Mouse (Mus musculus) MEL (cell line): ENCODE data around the gene Gm37240.

ENCODE experiments used
- CTCF ChIP-seq, 3 experiments: IDR thresholded peaks in 2 of 3; conservative IDR thresholded peaks in 1 of 3; 2 replicates each; pipeline ENCODE4 v1.5.1; 2011 to 2012; ENCODE audit warnings: low read length in 3 of 3, low read depth in 2 of 3, mild to moderate bottlenecking in 2 of 3, improper control_type of control experiment in 1 of 3, inconsistent platforms in 1 of 3, mixed read lengths in 1 of 3, moderate library complexity in 1 of 3; ENCODE audit not compliant: control insufficient read depth in 1 of 3, insufficient read depth in 1 of 3, poor library complexity in 1 of 3, severe bottlenecking in 1 of 3
- GATA1 ChIP-seq: IDR thresholded peaks from 2 replicates; pipeline ENCODE4 v1.6.1; 2011; ENCODE audit warnings: low read depth, low read length, improper control_type of control experiment
- KAT2A ChIP-seq: conservative IDR thresholded peaks from 2 replicates; pipeline ENCODE4 v1.6.1; 2012; ENCODE audit warnings: low read depth, low read length, improper control_type of control experiment, inconsistent platforms
- MYC ChIP-seq: IDR thresholded peaks from 2 replicates; pipeline ENCODE4 v1.6.1; 2011; ENCODE audit warnings: low read depth, mild to moderate bottlenecking, low read length, improper control_type of control experiment, moderate library complexity
- POLR2A ChIP-seq, 2 experiments: IDR thresholded peaks; 2 replicates each; pipeline ENCODE4 v1.6.1; 2011 to 2012; ENCODE audit warnings: low read length in 2 of 2, mild to moderate bottlenecking in 2 of 2, control low read depth in 1 of 2, improper control_type of control experiment in 1 of 2, low read depth in 1 of 2, moderate library complexity in 1 of 2; ENCODE audit not compliant: control insufficient read depth in 1 of 2, insufficient read depth in 1 of 2, poor library complexity in 1 of 2
- RCOR1 ChIP-seq: IDR thresholded peaks from 2 replicates; pipeline ENCODE4 v1.6.1; 2012; ENCODE audit warnings: low read depth, mild to moderate bottlenecking, inconsistent platforms, low read length, improper control_type of control experiment
- TCF12 ChIP-seq: IDR thresholded peaks from 2 replicates; pipeline ENCODE4 v1.6.1; 2014; ENCODE audit warnings: low read depth, mild to moderate bottlenecking, inconsistent platforms, low read length, improper control_type of control experiment, moderate library complexity
- UBTF ChIP-seq: IDR thresholded peaks from 2 replicates; pipeline ENCODE4 v1.6.1; 2012; ENCODE audit warnings: low read depth, mild to moderate bottlenecking, inconsistent platforms, low read length, improper control_type of control experiment, moderate library complexity, borderline replicate concordance; ENCODE audit not compliant: insufficient read depth
- USF1 ChIP-seq: IDR thresholded peaks from 2 replicates; pipeline ENCODE4 v1.6.1; 2014; ENCODE audit warnings: low read depth, mild to moderate bottlenecking, inconsistent platforms, low read length, improper control_type of control experiment, moderate library complexity

GRCm38 (mm10) chr3:85636716-85637447 is 250.4 kb downstream of the Gm37240 start:
- TF ChIP-seq USF1 (no peak), CTCF (IDR thresholded peaks at IDR 0.05 in 2 of 3, conservative IDR thresholded peaks at IDR 0.05 in 1 of 3; ENCODE audit: control insufficient read depth in 1 of 3, insufficient read depth in 1 of 3, low read depth in 2 of 3, low read length in 3 of 3, poor library complexity in 1 of 3, severe bottlenecking in 1 of 3) (no peak), UBTF (no peak), GATA1 (no peak), MYC (no peak), POLR2A (IDR thresholded peaks at IDR 0.05; ENCODE audit: control insufficient read depth in 1 of 2, insufficient read depth in 1 of 2, low read depth in 1 of 2, low read length in 2 of 2, poor library complexity in 1 of 2) (no peak), KAT2A (no peak), TCF12 (no peak), RCOR1 (no peak)
